Mouse (Mus musculus): ENCODE results near the gene Zar1l. TPM values are rescaled to one million over a fixed set of nuclear protein-coding genes. Genes with fewer than 3 reads are reported as not detected.

The Zar1l gene
- polyA plus RNA-seq (2015; fragmentation: Nextera tagmentation; extraction: Ambion mirVana): not detected in 2 replicates

GRCm38 (mm10) chr5:150518064-150518463 is at the start of gene Zar1l:
TSS of gene Zar1l (minus strand) at chr5:150518164.
- no peaks in the 10 kb centered on the region for H3K36me3 ChIP-seq (ENCODE audit: control insufficient read depth, insufficient read depth)
- H3K4me1 ChIP-seq (ENCODE audit: control insufficient read depth, low read depth, low read length): peaks cover 4% of the 10 kb centered on the region
- H3K9ac ChIP-seq (ENCODE audit: low read depth, low read length): no peak within 1 kb of the TSS
- H3K27me3 ChIP-seq (ENCODE audit: control insufficient read depth, insufficient read depth, low read depth, low read length): no peaks in the 10 kb centered on the region
- ATAC-seq (ENCODE audit: low read depth): no peak
- H3K9me3 ChIP-seq (replicated peaks; ENCODE audit: control insufficient read depth, low read length): no peaks in the 10 kb centered on the region
- no peak within 1 kb of the TSS for H3K4me2 ChIP-seq (ENCODE audit: low read depth, low read length)
- H3K4me3 ChIP-seq (ENCODE audit: low read depth, low read length): no peak within 1 kb of the TSS
- WGBS (ENCODE audit: insufficient replicate concordance): 49% methylated on average over 4 of the region's 4 CpGs
- H3K27ac ChIP-seq (ENCODE audit: low read length): no peak within 1 kb of the TSS

- 86% methylated on average over 5 of the region's 5 CpGs for WGBS (ENCODE audit: insufficient replicate concordance)
- Histone ChIP-seq H3K9me3 (replicated peaks; ENCODE audit: control insufficient read depth, low read length) (no peaks in the 10 kb centered on the region), H3K27me3 (ENCODE audit: control insufficient read depth, insufficient read depth, low read depth, low read length) (no peaks in the 10 kb centered on the region), H3K4me1 (ENCODE audit: control insufficient read depth, low read depth, low read length) (no peaks in the 10 kb centered on the region), H3K4me2 (ENCODE audit: low read depth, low read length) (no peak overlapping the region), H3K4me3 (ENCODE audit: low read depth, low read length) (no peak overlapping the region), H3K9ac (ENCODE audit: low read depth, low read length) (no peak overlapping the region), H3K27ac (ENCODE audit: low read length) (no peak overlapping the region), H3K36me3 (ENCODE audit: control insufficient read depth, insufficient read depth) (peaks cover 19% of the 10 kb centered on the region)
- no peak for ATAC-seq (ENCODE audit: low read depth)
Observed at GRCm38 (mm10) chr5:150566971-150567370, 49.0 kb upstream of the Zar1l start.

GRCm38 (mm10) chr5:150566226-150566625 is 48.3 kb upstream of the Zar1l start:
- Histone ChIP-seq H3K4me2 (ENCODE audit: low read depth, low read length) (no peak overlapping the region), H3K4me1 (ENCODE audit: control insufficient read depth, low read depth, low read length) (no peaks in the 10 kb centered on the region), H3K9me3 (replicated peaks; ENCODE audit: control insufficient read depth, low read length) (no peaks in the 10 kb centered on the region), H3K27ac (ENCODE audit: low read length) (no peak overlapping the region), H3K9ac (ENCODE audit: low read depth, low read length) (no peak overlapping the region), H3K36me3 (ENCODE audit: control insufficient read depth, insufficient read depth) (peaks cover 19% of the 10 kb centered on the region), H3K4me3 (ENCODE audit: low read depth, low read length) (no peak overlapping the region), H3K27me3 (ENCODE audit: control insufficient read depth, insufficient read depth, low read depth, low read length) (no peaks in the 10 kb centered on the region)
- ATAC-seq (ENCODE audit: low read depth): no peak
- WGBS (ENCODE audit: insufficient replicate concordance): 53% methylated on average over 3 of the region's 3 CpGs

GRCm38 (mm10) chr5:150564426-150564825 is 46.5 kb upstream of the Zar1l start:
- Histone ChIP-seq H3K36me3 (ENCODE audit: control insufficient read depth, insufficient read depth) (peaks cover 24% of the 10 kb centered on the region), H3K27me3 (ENCODE audit: control insufficient read depth, insufficient read depth, low read depth, low read length) (no peaks in the 10 kb centered on the region)
- WGBS (ENCODE audit: insufficient replicate concordance): 84% methylated on average over 6 of the region's 6 CpGs

GRCm38 (mm10) chr5:150561783-150562182 is 43.8 kb upstream of the Zar1l start:
- no peak for ATAC-seq (ENCODE audit: low read depth)
- Histone ChIP-seq H3K9ac (ENCODE audit: low read depth, low read length) (no peak overlapping the region), H3K27ac (ENCODE audit: low read length) (no peak overlapping the region), H3K4me2 (ENCODE audit: low read depth, low read length) (no peak overlapping the region), H3K36me3 (ENCODE audit: control insufficient read depth, insufficient read depth) (peaks cover 24% of the 10 kb centered on the region), H3K9me3 (replicated peaks; ENCODE audit: control insufficient read depth, low read length) (no peaks in the 10 kb centered on the region), H3K4me3 (ENCODE audit: low read depth, low read length) (no peak overlapping the region), H3K4me1 (ENCODE audit: control insufficient read depth, low read depth, low read length) (no peaks in the 10 kb centered on the region), H3K27me3 (ENCODE audit: control insufficient read depth, insufficient read depth, low read depth, low read length) (no peaks in the 10 kb centered on the region)
- 69% methylated on average over 5 of the region's 5 CpGs for WGBS (ENCODE audit: insufficient replicate concordance)

More at GRCm38 (mm10) chr5:150564426-150564825, 46.5 kb upstream of the Zar1l start:
- Histone ChIP-seq H3K27ac (ENCODE audit: low read length) (no peak overlapping the region), H3K4me2 (ENCODE audit: low read depth, low read length) (no peak overlapping the region), H3K4me3 (ENCODE audit: low read depth, low read length) (no peak overlapping the region), H3K9ac (ENCODE audit: low read depth, low read length) (no peak overlapping the region), H3K4me1 (ENCODE audit: control insufficient read depth, low read depth, low read length) (no peaks in the 10 kb centered on the region), H3K9me3 (replicated peaks; ENCODE audit: control insufficient read depth, low read length) (no peaks in the 10 kb centered on the region)
- no peak for ATAC-seq (ENCODE audit: low read depth)

GRCm38 (mm10) chr5:150561376-150561775 is 43.4 kb upstream of the Zar1l start:
- no peaks in the 10 kb centered on the region for H3K4me1 ChIP-seq (ENCODE audit: control insufficient read depth, low read depth, low read length)
- H3K9me3 ChIP-seq (replicated peaks; ENCODE audit: control insufficient read depth, low read length): no peaks in the 10 kb centered on the region
- no peak overlapping the region for H3K9ac ChIP-seq (ENCODE audit: low read depth, low read length)
- H3K36me3 ChIP-seq (ENCODE audit: control insufficient read depth, insufficient read depth): peaks cover 22% of the 10 kb centered on the region
- H3K4me3 ChIP-seq (ENCODE audit: low read depth, low read length): no peak overlapping the region
- no peak for ATAC-seq (ENCODE audit: low read depth)
- H3K27me3 ChIP-seq (ENCODE audit: control insufficient read depth, insufficient read depth, low read depth, low read length): no peaks in the 10 kb centered on the region
- H3K4me2 ChIP-seq (ENCODE audit: low read depth, low read length): no peak overlapping the region
- no peak overlapping the region for H3K27ac ChIP-seq (ENCODE audit: low read length)

- no peaks in the 10 kb centered on the region for H3K27me3 ChIP-seq (ENCODE audit: control insufficient read depth, insufficient read depth, low read depth, low read length)
- no peaks in the 10 kb centered on the region for H3K4me1 ChIP-seq (ENCODE audit: control insufficient read depth, low read depth, low read length)
- peaks cover 22% of the 10 kb centered on the region for H3K36me3 ChIP-seq (ENCODE audit: control insufficient read depth, insufficient read depth)
- no peak overlapping the region for H3K4me3 ChIP-seq (ENCODE audit: low read depth, low read length)
- H3K9ac ChIP-seq (ENCODE audit: low read depth, low read length): no peak overlapping the region
- no peak for ATAC-seq (ENCODE audit: low read depth)
- H3K9me3 ChIP-seq (replicated peaks; ENCODE audit: control insufficient read depth, low read length): no peaks in the 10 kb centered on the region
- no peak overlapping the region for H3K4me2 ChIP-seq (ENCODE audit: low read depth, low read length)
- WGBS (ENCODE audit: insufficient replicate concordance): 92% methylated on average over 5 of the region's 5 CpGs
- no peak overlapping the region for H3K27ac ChIP-seq (ENCODE audit: low read length)
Observed at GRCm38 (mm10) chr5:150560851-150561250, 42.9 kb upstream of the Zar1l start.

GRCm38 (mm10) chr5:150559519-150560103 is 41.6 kb upstream of the Zar1l start:
- no peak for ATAC-seq (ENCODE audit: low read depth)
- H3K4me2 ChIP-seq (ENCODE audit: low read depth, low read length): no peak overlapping the region
- H3K4me1 ChIP-seq (ENCODE audit: control insufficient read depth, low read depth, low read length): no peaks in the 10 kb centered on the region
- 90% methylated on average over 6 of the region's 6 CpGs for WGBS (ENCODE audit: insufficient replicate concordance)
- no peaks in the 10 kb centered on the region for H3K27me3 ChIP-seq (ENCODE audit: control insufficient read depth, insufficient read depth, low read depth, low read length)
- H3K9me3 ChIP-seq (replicated peaks; ENCODE audit: control insufficient read depth, low read length): no peaks in the 10 kb centered on the region
- no peak overlapping the region for H3K4me3 ChIP-seq (ENCODE audit: low read depth, low read length)
- H3K27ac ChIP-seq (ENCODE audit: low read length): no peak overlapping the region
- no peak overlapping the region for H3K9ac ChIP-seq (ENCODE audit: low read depth, low read length)
- H3K36me3 ChIP-seq (ENCODE audit: control insufficient read depth, insufficient read depth): peaks cover 24% of the 10 kb centered on the region

- H3K27ac ChIP-seq (ENCODE audit: low read length): no peak overlapping the region
- no peak overlapping the region for H3K4me2 ChIP-seq (ENCODE audit: low read depth, low read length)
- no peak overlapping the region for H3K9ac ChIP-seq (ENCODE audit: low read depth, low read length)
- WGBS (ENCODE audit: insufficient replicate concordance): 73% methylated on average over 3 of the region's 3 CpGs
- no peak overlapping the region for H3K4me3 ChIP-seq (ENCODE audit: low read depth, low read length)
- H3K9me3 ChIP-seq (replicated peaks; ENCODE audit: control insufficient read depth, low read length): no peaks in the 10 kb centered on the region
- no peaks in the 10 kb centered on the region for H3K4me1 ChIP-seq (ENCODE audit: control insufficient read depth, low read depth, low read length)
- H3K27me3 ChIP-seq (ENCODE audit: control insufficient read depth, insufficient read depth, low read depth, low read length): no peaks in the 10 kb centered on the region
- H3K36me3 ChIP-seq (ENCODE audit: control insufficient read depth, insufficient read depth): peaks cover 36% of the 10 kb centered on the region
- no peak for ATAC-seq (ENCODE audit: low read depth)
Observed at GRCm38 (mm10) chr5:150551637-150552036, 33.7 kb upstream of the Zar1l start.

Measured in liver, embryonic 16.5 days (tissue).